Mouse (Mus musculus): Measurements from ENCODE around the gene Alpk3.

Gene Alpk3

GRCm38 (mm10) chr7:81057471-81057870 is at the start of gene Alpk3:
Gene Alpk3 (plus strand): TSS chr7:81057600.
- DNase-seq (ENCODE audit: low spot score in 2 of 2), result no peak

- DNase-seq (ENCODE audit: low spot score in 2 of 2), result no peak
Measured at GRCm38 (mm10) chr7:81008285-81008684, 49.1 kb upstream of the Alpk3 start.

GRCm38 (mm10) chr7:81011576-81011975 is 45.8 kb upstream of the Alpk3 start:
- DNase-seq (ENCODE audit: low spot score in 2 of 2), result no peak

- no peak for DNase-seq (ENCODE audit: low spot score in 2 of 2)
Measured at GRCm38 (mm10) chr7:81020307-81020706, 37.1 kb upstream of the Alpk3 start.

- DNase-seq (ENCODE audit: low spot score in 2 of 2), result no peak
Measured at GRCm38 (mm10) chr7:81022731-81023130, 34.7 kb upstream of the Alpk3 start.

GRCm38 (mm10) chr7:81024118-81024517 is 33.3 kb upstream of the Alpk3 start:
- no peak for DNase-seq (ENCODE audit: low spot score in 2 of 2)

GRCm38 (mm10) chr7:81024651-81025050 is 32.7 kb upstream of the Alpk3 start:
- no peak for DNase-seq (ENCODE audit: low spot score in 2 of 2)

GRCm38 (mm10) chr7:81025751-81026150 is 31.6 kb upstream of the Alpk3 start:
- DNase-seq (ENCODE audit: low spot score in 2 of 2), result no peak

GRCm38 (mm10) chr7:81039711-81040110 is 17.7 kb upstream of the Alpk3 start:
- DNase-seq (ENCODE audit: low spot score in 2 of 2), result no peak

- peak in 1 of 2 experiments; percentile 25 for DNase-seq (ENCODE audit: low spot score in 2 of 2)
Measured at GRCm38 (mm10) chr7:81043023-81043620, 14.3 kb upstream of the Alpk3 start.

- no peak for DNase-seq (ENCODE audit: low spot score in 2 of 2)
Measured at GRCm38 (mm10) chr7:81047847-81048246, 9.6 kb upstream of the Alpk3 start.

GRCm38 (mm10) chr7:81048513-81048912 is 8.9 kb upstream of the Alpk3 start:
- no peak for DNase-seq (ENCODE audit: low spot score in 2 of 2)

GRCm38 (mm10) chr7:81049966-81050365 is 7.4 kb upstream of the Alpk3 start:
- no peak for DNase-seq (ENCODE audit: low spot score in 2 of 2)

- DNase-seq (ENCODE audit: low spot score in 2 of 2), result no peak
Measured at GRCm38 (mm10) chr7:81055709-81056370, 1.6 kb upstream of the Alpk3 start.

GRCm38 (mm10) chr7:81057901-81058711 is 706 bp downstream of the Alpk3 start:
- no peak for DNase-seq (ENCODE audit: low spot score in 2 of 2)

GRCm38 (mm10) chr7:81058712-81059154 is 1.3 kb downstream of the Alpk3 start:
- no peak for DNase-seq (ENCODE audit: low spot score in 2 of 2)

GRCm38 (mm10) chr7:81059388-81059787 is 2.0 kb downstream of the Alpk3 start:
- DNase-seq (ENCODE audit: low spot score in 2 of 2), result no peak

- DNase-seq (ENCODE audit: low spot score in 2 of 2), result no peak
Measured at GRCm38 (mm10) chr7:81060908-81061307, 3.5 kb downstream of the Alpk3 start.

GRCm38 (mm10) chr7:81061936-81062335 is 4.5 kb downstream of the Alpk3 start:
- DNase-seq (ENCODE audit: low spot score in 2 of 2), result no peak

- DNase-seq (ENCODE audit: low spot score in 2 of 2), result no peak
Measured at GRCm38 (mm10) chr7:81063332-81063731, 5.9 kb downstream of the Alpk3 start.

- no peak for DNase-seq (ENCODE audit: low spot score in 2 of 2)
Measured at GRCm38 (mm10) chr7:81066714-81067113, 9.3 kb downstream of the Alpk3 start.

- peak in 1 of 2 experiments; percentile 34 for DNase-seq (ENCODE audit: low spot score in 2 of 2)
Measured at GRCm38 (mm10) chr7:81072463-81072862, 15.1 kb downstream of the Alpk3 start.

- DNase-seq (ENCODE audit: low spot score in 2 of 2), result no peak
Measured at GRCm38 (mm10) chr7:81073273-81073672, 15.9 kb downstream of the Alpk3 start.
